ENCODE assay signal across 8 mouse cellular contexts in genomic region chr9:120184499-120184898, GRCm38 (mm10). TPM values are rescaled to one million over a fixed set of nuclear protein-coding genes. Genes with fewer than 3 reads are reported as not detected.
DNase-seq lines count a peak whose midpoint lies in the region; ATAC-seq and TF ChIP-seq lines count a peak whose summit lies in the region.

No protein-coding gene starts in this region.

- no peak overlapping the region for H3K27ac ChIP-seq in ES-E14 (ENCODE audit: insufficient read depth, low read depth, low read length, poor library complexity, severe bottlenecking)
- H3K27ac ChIP-seq in heart, embryonic 12.5 days (ENCODE audit: poor library complexity, severe bottlenecking): no peak overlapping the region
- H3K27ac ChIP-seq in midbrain, embryonic 13.5 days: no peak overlapping the region

- H3K4me3 ChIP-seq in ES-E14 (ENCODE audit: insufficient read depth in 1 of 2, low read depth in 1 of 2, low read length in 2 of 2, poor library complexity in 1 of 2, severe bottlenecking in 1 of 2): peak overlapping the region; percentile 47 to 61
- H3K4me3 ChIP-seq in heart, embryonic 12.5 days: no peak overlapping the region
- H3K4me3 ChIP-seq in midbrain, embryonic 13.5 days (replicated peaks): no peak overlapping the region

- in situ Hi-C loops in ES-E14 (cut with MboI; ENCODE audit: low sequenced_read_pairs in 2 of 2, unreplicated experiment in 2 of 2): no loop called here

- 0 out of 2 replicates have a peak, but pooled peaks cover under 1% of the 10 kb centered on the region for H3K27me3 ChIP-seq in heart, embryonic 12.5 days (replicated peaks)
- H3K27me3 ChIP-seq in midbrain, embryonic 13.5 days: no peaks in the 10 kb centered on the region

- H3K4me2 ChIP-seq in heart, embryonic 12.5 days: 0 out of 2 replicates have a peak overlapping the region, but pooled peaks have one; percentile 14
- peak overlapping the region; percentile 17; the same call in 1 of the 2 replicates for H3K4me2 ChIP-seq in midbrain, embryonic 13.5 days (replicated peaks)

- 0 out of 4 replicates have a peak, but pooled peaks cover 0 to 2% of the 10 kb centered on the region in 2 experiments for H3K4me1 ChIP-seq in ES-E14 (ENCODE audit: control insufficient read depth in 2 of 2, insufficient read depth in 2 of 2, low read length in 2 of 2, poor library complexity in 1 of 2)
- no peaks in the 10 kb centered on the region for H3K4me1 ChIP-seq in heart, embryonic 12.5 days (replicated peaks)
- no peaks in the 10 kb centered on the region for H3K4me1 ChIP-seq in midbrain, embryonic 13.5 days (replicated peaks)

- H3K9ac ChIP-seq in ES-E14 (ENCODE audit: insufficient read depth, low read depth, low read length, poor library complexity, severe bottlenecking): peak overlapping the region; percentile 45; the same call in 1 of the 2 replicates
- no peak overlapping the region for H3K9ac ChIP-seq in heart, embryonic 12.5 days
- H3K9ac ChIP-seq in midbrain, embryonic 13.5 days (replicated peaks): no peak overlapping the region

- WGBS in heart, embryonic 12.5 days: 30% methylated on average over 13 of the region's 13 CpGs
- WGBS in midbrain, embryonic 13.5 days: 36% methylated on average over 13 of the region's 13 CpGs

- ATAC-seq in CD4-positive, CD25-positive, alpha-beta regulatory T cell, adult 4 months: no peak
- no peak for ATAC-seq in heart, embryonic 12.5 days (ENCODE audit: insufficient number of reproducible peaks, low FRiP score)
- no peak for ATAC-seq in midbrain, embryonic 13.5 days
- no peak for ATAC-seq in granulocyte monocyte progenitor cell, adult 5-6 weeks (replicated peaks; ENCODE audit: poor library complexity, severe bottlenecking)

- no peaks in the 10 kb centered on the region for H3K36me3 ChIP-seq in ES-E14 (ENCODE audit: control insufficient read depth, insufficient read depth, low read length, poor library complexity, severe bottlenecking)
- H3K36me3 ChIP-seq in heart, embryonic 12.5 days: no peaks in the 10 kb centered on the region
- H3K36me3 ChIP-seq in midbrain, embryonic 13.5 days: no peaks in the 10 kb centered on the region

- DNase-seq in CD4-positive, CD25-positive, alpha-beta regulatory T cell, adult 2 months (ENCODE audit: low read depth, low spot score): peak; percentile 38
- no peak for DNase-seq in ES-E14 (ENCODE audit: low read depth, low spot score)
- DNase-seq in cerebellum, postnatal 25 days: peak; percentile 27 to 70
- peak; percentile 54 to 77 for DNase-seq in layer of hippocampus, adult 8-10 months (ENCODE audit: low spot score in 2 of 2)

- no peaks in the 10 kb centered on the region for H3K9me3 ChIP-seq in ES-E14 (ENCODE audit: control insufficient read depth, insufficient read depth, low read depth, low read length)
- 0 out of 2 replicates have a peak, but pooled peaks cover 3% of the 10 kb centered on the region for H3K9me3 ChIP-seq in heart, embryonic 12.5 days (replicated peaks)
- no peaks in the 10 kb centered on the region for H3K9me3 ChIP-seq in midbrain, embryonic 13.5 days

TF ChIP-seq in ES-E14, 5 proteins besides CTCF, POLR2A, EP300 and RAD21:
- TF ChIP-seq CHD2 (IDR thresholded peaks at IDR 0.05; ENCODE audit: low read depth, low read length): no peak
- 0 out of 2 replicates have a peak, but pooled peaks have one; percentile 21 for TF ChIP-seq ZC3H11A (IDR thresholded peaks at IDR 0.05; ENCODE audit: borderline replicate concordance, low read depth, low read length)
TF ChIP-seq in ES-E14: peak in this region for 1.

RNA-seq across cellular contexts. Expression of gene Mobp, which starts 35.0 kb away (rescaled TPM):
- under 1 TPM in 1 of 2 experiments, not detected in 1; 0.12 TPM for polyA plus RNA-seq in CD4-positive, CD25-positive, alpha-beta regulatory T cell, adult 4 months (2017; shearing (Covaris generic))
- 2.7 and 5.4 TPM in 2 replicates for total RNA-seq in ES-E14 (2012; rRNA removed)
- 0.12 TPM in 1 of 2 replicates, not detected in the other for polyA plus RNA-seq in heart, embryonic 12.5 days (2016; fragmentation: Nextera tagmentation; extraction: Ambion mirVana)
- total RNA-seq in layer of hippocampus, adult 8-10 months (2022): 100 to 1,000 TPM; 395 to 477 (median 422) TPM
- polyA plus RNA-seq in midbrain, embryonic 13.5 days (2015; fragmentation: Nextera tagmentation; extraction: Ambion mirVana): 0.07 and 0.54 TPM in 2 replicates
- not detected in 2 replicates for total RNA-seq in granulocyte monocyte progenitor cell, adult 5-6 weeks (2014; fragmentation: Nextera tagmentation)
- not detected in 2 replicates for total RNA-seq in granulocyte monocyte progenitor cell, adult 5-6 weeks (2017)

RNA-seq across cellular contexts. Expression of gene Rpsa, which starts 57.0 kb away (rescaled TPM):
- 1,000 to 10,000 TPM; 3,019 to 3,169 TPM for polyA plus RNA-seq in CD4-positive, CD25-positive, alpha-beta regulatory T cell, adult 4 months (2017; shearing (Covaris generic))
- total RNA-seq in ES-E14 (2012; rRNA removed): 2,665 and 2,882 TPM in 2 replicates
- 764 and 771 TPM in 2 replicates for polyA plus RNA-seq in heart, embryonic 12.5 days (2016; fragmentation: Nextera tagmentation; extraction: Ambion mirVana)
- 100 to 1,000 TPM; 400 to 515 (median 436) TPM for total RNA-seq in layer of hippocampus, adult 8-10 months (2022)
- 935 and 992 TPM in 2 replicates for polyA plus RNA-seq in midbrain, embryonic 13.5 days (2015; fragmentation: Nextera tagmentation; extraction: Ambion mirVana)
- 2,951 and 3,504 TPM in 2 replicates for total RNA-seq in granulocyte monocyte progenitor cell, adult 5-6 weeks (2014; fragmentation: Nextera tagmentation)
- 3,677 and 4,904 TPM in 2 replicates for total RNA-seq in granulocyte monocyte progenitor cell, adult 5-6 weeks (2017)

Comparison
In these comparisons a context has a peak if more than half of its experiments do, and no peak if none do; other contexts are left out.
1. H3K4me3 ChIP-seq: peak in ES-E14 (2 of 2); none in heart, embryonic 12.5 days (single experiment) and midbrain, embryonic 13.5 days (single experiment).
2. RNA of gene Mobp, which starts 35.0 kb away (total RNA-seq): 395 to 477 TPM in layer of hippocampus, adult 8-10 months; 2.7 to 5.4 TPM in ES-E14 and not detected in granulocyte monocyte progenitor cell, adult 5-6 weeks; every median in the first group is over 10 times any median in the second.